Mouse (Mus musculus): ENCODE results near the gene Hist1h2bb. TPM values are rescaled to one million over a fixed set of nuclear protein-coding genes. Genes with fewer than 3 reads are reported as not detected.
A peak's percentile ranks its signal among the peaks of the same experiment; 100 is the strongest.
"Not testable (repeated sequence)": the region's sequence is repeated elsewhere in the genome, so short reads cannot be mapped to it uniquely, and the experiment has no call there.

Hist1h2bb gene
- polyA plus RNA-seq, 1 experiment from 2014 or later, result 3.7 TPM

- no peak overlapping the region for H3K4me3 ChIP-seq
- peaks cover 27% of the 10 kb centered on the region for H3K4me1 ChIP-seq
- no peaks in the 10 kb centered on the region for H3K36me3 ChIP-seq
- no peak overlapping the region for H3K27ac ChIP-seq
- no peak for DNase-seq (ENCODE audit: low spot score)
- H3K27me3 ChIP-seq (ENCODE audit: low read depth, poor library complexity, severe bottlenecking), result no peaks in the 10 kb centered on the region
- no peaks in the 10 kb centered on the region for H3K9me3 ChIP-seq (replicated peaks)
Observed at GRCm38 (mm10) chr13:23766772-23767171, 20.2 kb downstream of the Hist1h2bb start.

- no peak for DNase-seq (ENCODE audit: low spot score)
- Histone ChIP-seq H3K27me3 (ENCODE audit: low read depth, poor library complexity, severe bottlenecking) (no peaks in the 10 kb centered on the region), H3K36me3 (no peaks in the 10 kb centered on the region), H3K4me1 (peaks cover 24% of the 10 kb centered on the region), H3K27ac (no peak overlapping the region), H3K9me3 (replicated peaks) (no peaks in the 10 kb centered on the region), H3K4me3 (no peak overlapping the region)
- 67% methylated on average over 5 of the region's 5 CpGs for WGBS
Observed at GRCm38 (mm10) chr13:23768834-23769397, 22.4 kb downstream of the Hist1h2bb start.

- not testable (repeated sequence) for H3K36me3 ChIP-seq; H3K4me3 ChIP-seq; H3K27ac ChIP-seq; H3K9me3 ChIP-seq (replicated peaks); H3K27me3 ChIP-seq (ENCODE audit: low read depth, poor library complexity, severe bottlenecking); DNase-seq (ENCODE audit: low spot score)
- 85% methylated on average over 2 of the region's 2 CpGs for WGBS
- peaks cover 17% of the 10 kb centered on the region for H3K4me1 ChIP-seq
Observed at GRCm38 (mm10) chr13:23769613-23770012, 23.1 kb downstream of the Hist1h2bb start, which contains the start of gene Trim38. Trim38 (plus strand) TSS chr13:23769913.

GRCm38 (mm10) chr13:23772561-23773313 is 26.2 kb downstream of the Hist1h2bb start:
- 24% methylated on average over 21 of the region's 21 CpGs for WGBS
- H3K4me1 ChIP-seq, result peaks cover 12% of the 10 kb centered on the region
- H3K36me3 ChIP-seq, result no peaks in the 10 kb centered on the region
- no peaks in the 10 kb centered on the region for H3K27me3 ChIP-seq (ENCODE audit: low read depth, poor library complexity, severe bottlenecking)
- H3K9me3 ChIP-seq (replicated peaks), result no peaks in the 10 kb centered on the region
- DNase-seq (ENCODE audit: low spot score), result peak; percentile 69
- peak overlapping the region; percentile 50; the same call in 1 of the 2 replicates for H3K27ac ChIP-seq
- H3K4me3 ChIP-seq, result peak overlapping the region; percentile 26

- Histone ChIP-seq H3K9me3 (replicated peaks) (no peaks in the 10 kb centered on the region), H3K4me1 (no peaks in the 10 kb centered on the region), H3K27ac (no peak overlapping the region), H3K36me3 (no peaks in the 10 kb centered on the region), H3K4me3 (no peak overlapping the region), H3K27me3 (ENCODE audit: low read depth, poor library complexity, severe bottlenecking) (no peaks in the 10 kb centered on the region)
- WGBS, result 99% methylated on average over 7 of the region's 7 CpGs
- DNase-seq (ENCODE audit: low spot score), result no peak
Observed at GRCm38 (mm10) chr13:23778339-23778738, 31.8 kb downstream of the Hist1h2bb start.

- no peaks in the 10 kb centered on the region for H3K36me3 ChIP-seq
- H3K27ac ChIP-seq, result no peak overlapping the region
- no peak overlapping the region for H3K4me3 ChIP-seq
- no peaks in the 10 kb centered on the region for H3K27me3 ChIP-seq (ENCODE audit: low read depth, poor library complexity, severe bottlenecking)
- no peaks in the 10 kb centered on the region for H3K9me3 ChIP-seq (replicated peaks)
- WGBS, result 78% methylated on average over 4 of the region's 4 CpGs
- no peak for DNase-seq (ENCODE audit: low spot score)
- H3K4me1 ChIP-seq, result no peaks in the 10 kb centered on the region
Observed at GRCm38 (mm10) chr13:23779025-23779424, 32.5 kb downstream of the Hist1h2bb start.

- Histone ChIP-seq H3K36me3 (no peaks in the 10 kb centered on the region), H3K27me3 (ENCODE audit: low read depth, poor library complexity, severe bottlenecking) (no peaks in the 10 kb centered on the region), H3K4me1 (peaks cover 3% of the 10 kb centered on the region; the same call in 1 of the 2 replicates), H3K4me3 (no peak overlapping the region), H3K9me3 (replicated peaks) (no peaks in the 10 kb centered on the region), H3K27ac (no peak overlapping the region)
- DNase-seq (ENCODE audit: low spot score), result peak; percentile 40
- WGBS, result 48% methylated on average over 2 of the region's 2 CpGs
Observed at GRCm38 (mm10) chr13:23792520-23792919, 46.0 kb downstream of the Hist1h2bb start.

Small RNAs within 50 kb of the gene (microRNA-seq; reads per million reads assigned to microRNA genes)
- gene Gm44314, result not detected
- 0.88 reads per million for gene Gm44484

Other genes starting within 250 kb of the Hist1h2bb start
- gene Hist1h4h, start 215.7 kb upstream of the Hist1h2bb start, polyA plus RNA-seq (2016; fragmentation: Nextera tagmentation; extraction: Ambion mirVana), result 2.4 and 4.5 TPM in 2 replicates
- gene Hist1h2af, start 212.8 kb upstream of the Hist1h2bb start, polyA plus RNA-seq (2016; fragmentation: Nextera tagmentation; extraction: Ambion mirVana), result 8.0 and 11.7 TPM in 2 replicates
- gene Hist1h3g, start 211.3 kb upstream of the Hist1h2bb start, polyA plus RNA-seq (2016; fragmentation: Nextera tagmentation; extraction: Ambion mirVana), result 4.7 and 5.3 TPM in 2 replicates
- gene Hist1h2bh, start 203.3 kb upstream of the Hist1h2bb start, polyA plus RNA-seq (2016; fragmentation: Nextera tagmentation; extraction: Ambion mirVana), result 0.56 and 0.69 TPM in 2 replicates
- gene Hist1h3f, start 202.7 kb upstream of the Hist1h2bb start, polyA plus RNA-seq (2016; fragmentation: Nextera tagmentation; extraction: Ambion mirVana), result 1.3 and 1.4 TPM in 2 replicates
- 0.73 and 1.3 TPM in 2 replicates for gene Hist1h4f, start 195.1 kb upstream of the Hist1h2bb start, polyA plus RNA-seq (2016; fragmentation: Nextera tagmentation; extraction: Ambion mirVana)
- 0.59 and 0.67 TPM in 2 replicates for gene Hist1h1d, start 193.5 kb upstream of the Hist1h2bb start, polyA plus RNA-seq (2016; fragmentation: Nextera tagmentation; extraction: Ambion mirVana)
- gene Hist1h3e, start 184.4 kb upstream of the Hist1h2bb start, polyA plus RNA-seq (2016; fragmentation: Nextera tagmentation; extraction: Ambion mirVana), result 5.6 and 7.8 TPM in 2 replicates
- 109 and 113 TPM in 2 replicates for gene Hist1h2ae, start 175.5 kb upstream of the Hist1h2bb start, polyA plus RNA-seq (2016; fragmentation: Nextera tagmentation; extraction: Ambion mirVana)
- gene Hist1h2bg, start 175.3 kb upstream of the Hist1h2bb start, polyA plus RNA-seq (2016; fragmentation: Nextera tagmentation; extraction: Ambion mirVana), result 7.3 and 8.1 TPM in 2 replicates
- gene Hist1h2bf, start 172.5 kb upstream of the Hist1h2bb start, polyA plus RNA-seq (2016; fragmentation: Nextera tagmentation; extraction: Ambion mirVana), result 2.4 and 3.5 TPM in 2 replicates
- gene Hist1h2ad, start 172.4 kb upstream of the Hist1h2bb start, polyA plus RNA-seq (2016; fragmentation: Nextera tagmentation; extraction: Ambion mirVana), result 1.3 and 3.9 TPM in 2 replicates
- gene Hist1h3d, start 171.0 kb upstream of the Hist1h2bb start, polyA plus RNA-seq (2016; fragmentation: Nextera tagmentation; extraction: Ambion mirVana), result 7.7 and 9.6 TPM in 2 replicates
- gene Hist1h4d, start 165.1 kb upstream of the Hist1h2bb start, polyA plus RNA-seq (2016; fragmentation: Nextera tagmentation; extraction: Ambion mirVana), result 109 and 120 TPM in 2 replicates
- 2.3 and 4.2 TPM in 2 replicates for gene Hist1h2be, start 125.6 kb upstream of the Hist1h2bb start, polyA plus RNA-seq (2016; fragmentation: Nextera tagmentation; extraction: Ambion mirVana)
- 19.6 and 20.6 TPM in 2 replicates for gene Hist1h1e, start 124.2 kb upstream of the Hist1h2bb start, polyA plus RNA-seq (2016; fragmentation: Nextera tagmentation; extraction: Ambion mirVana)
- 0.60 and 0.98 TPM in 2 replicates for gene Hist1h2ac, start 62.8 kb upstream of the Hist1h2bb start, polyA plus RNA-seq (2016; fragmentation: Nextera tagmentation; extraction: Ambion mirVana)
- 16.9 and 17.0 TPM in 2 replicates for gene Hist1h2bc, start 62.5 kb upstream of the Hist1h2bb start, polyA plus RNA-seq (2016; fragmentation: Nextera tagmentation; extraction: Ambion mirVana)
- gene Hist1h1t, start 50.9 kb upstream of the Hist1h2bb start, polyA plus RNA-seq (2016; fragmentation: Nextera tagmentation; extraction: Ambion mirVana), result 0.26 TPM in 1 of 2 replicates, not detected in the other
- 6.4 and 6.5 TPM in 2 replicates for gene Hist1h4c, start 48.3 kb upstream of the Hist1h2bb start, polyA plus RNA-seq (2016; fragmentation: Nextera tagmentation; extraction: Ambion mirVana)
- gene Hfe, start 35.9 kb upstream of the Hist1h2bb start, polyA plus RNA-seq (2016; fragmentation: Nextera tagmentation; extraction: Ambion mirVana), result 1.6 and 2.0 TPM in 2 replicates
- 8.6 and 11.8 TPM in 2 replicates for gene Hist1h1c, start 7.9 kb upstream of the Hist1h2bb start, polyA plus RNA-seq (2016; fragmentation: Nextera tagmentation; extraction: Ambion mirVana)
- 9.6 TPM in 2 replicates for gene Hist1h3c, start 1.1 kb upstream of the Hist1h2bb start, polyA plus RNA-seq (2016; fragmentation: Nextera tagmentation; extraction: Ambion mirVana)
- 55.9 and 60.6 TPM in 2 replicates for gene Hist1h2ab, start 4.4 kb downstream of the Hist1h2bb start, polyA plus RNA-seq (2016; fragmentation: Nextera tagmentation; extraction: Ambion mirVana)
- gene Hist1h3b, start 5.5 kb downstream of the Hist1h2bb start, polyA plus RNA-seq (2016; fragmentation: Nextera tagmentation; extraction: Ambion mirVana), result 6.3 and 9.7 TPM in 2 replicates
- gene Hist1h4b, start 10.3 kb downstream of the Hist1h2bb start, polyA plus RNA-seq (2016; fragmentation: Nextera tagmentation; extraction: Ambion mirVana), result 4.4 and 5.9 TPM in 2 replicates
- 0.51 and 0.62 TPM in 2 replicates for gene Hist1h4a, start 14.5 kb downstream of the Hist1h2bb start, polyA plus RNA-seq (2016; fragmentation: Nextera tagmentation; extraction: Ambion mirVana)
- gene Hist1h3a, start 15.7 kb downstream of the Hist1h2bb start, polyA plus RNA-seq (2016; fragmentation: Nextera tagmentation; extraction: Ambion mirVana), result 3.0 and 5.3 TPM in 2 replicates
- 2.1 and 4.0 TPM in 2 replicates for gene Hist1h1a, start 16.9 kb downstream of the Hist1h2bb start, polyA plus RNA-seq (2016; fragmentation: Nextera tagmentation; extraction: Ambion mirVana)
- gene Trim38, start 23.2 kb downstream of the Hist1h2bb start, polyA plus RNA-seq (2016; fragmentation: Nextera tagmentation; extraction: Ambion mirVana), result not detected in 2 replicates
- gene Slc17a2, start 60.3 kb downstream of the Hist1h2bb start, polyA plus RNA-seq (2016; fragmentation: Nextera tagmentation; extraction: Ambion mirVana), result 0.04 TPM in 1 of 2 replicates, not detected in the other
- not detected in 2 replicates for gene Slc17a3, start 92.7 kb downstream of the Hist1h2bb start, polyA plus RNA-seq (2016; fragmentation: Nextera tagmentation; extraction: Ambion mirVana)
- not detected in 2 replicates for gene Slc17a1, start 121.0 kb downstream of the Hist1h2bb start, polyA plus RNA-seq (2016; fragmentation: Nextera tagmentation; extraction: Ambion mirVana)
- gene Slc17a4, start 168.3 kb downstream of the Hist1h2bb start, polyA plus RNA-seq (2016; fragmentation: Nextera tagmentation; extraction: Ambion mirVana), result not detected in 2 replicates
- gene Hist1h2ba, start 187.4 kb downstream of the Hist1h2bb start, polyA plus RNA-seq (2016; fragmentation: Nextera tagmentation; extraction: Ambion mirVana), result not detected in 2 replicates
- not detected in 2 replicates for gene Hist1h2aa, start 187.7 kb downstream of the Hist1h2bb start, polyA plus RNA-seq (2016; fragmentation: Nextera tagmentation; extraction: Ambion mirVana)
- not detected in 2 replicates for gene Scgn, start 244.5 kb downstream of the Hist1h2bb start, polyA plus RNA-seq (2016; fragmentation: Nextera tagmentation; extraction: Ambion mirVana)